Mouse (Mus musculus): Measurements from ENCODE around the gene Olfr432. TPM values are rescaled to one million over a fixed set of nuclear protein-coding genes. Genes with fewer than 3 reads are reported as not detected.

The Olfr432 gene
- polyA plus RNA-seq, 1 experiment from 2014 or later: not detected

DNA sequence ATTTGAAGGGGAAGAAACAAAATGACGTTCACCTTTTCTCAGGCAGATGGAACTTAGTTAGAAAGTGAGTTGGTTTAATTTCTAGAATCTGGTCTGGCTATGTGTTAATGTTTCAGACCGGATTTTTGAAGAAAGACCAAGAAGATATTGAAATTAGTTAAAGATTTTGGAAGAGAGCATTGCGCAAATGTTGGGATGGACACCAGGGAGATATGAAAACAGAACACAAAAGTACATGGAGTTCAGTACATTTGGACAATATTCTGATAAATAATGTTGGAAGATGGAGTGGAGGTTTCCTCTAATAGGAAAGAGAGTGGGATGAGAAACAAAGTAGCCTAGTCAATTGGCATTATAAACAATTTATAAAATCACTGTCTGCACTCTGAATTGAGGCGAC lies 2.5 kb downstream of the Olfr432 start:
- Histone ChIP-seq H3K4me2 (replicated peaks) (no peak overlapping the region), H3K36me3 (no peaks in the 10 kb centered on the region), H3K9ac (no peak overlapping the region), H3K4me3 (no peak overlapping the region), H3K27me3 (no peaks in the 10 kb centered on the region), H3K9me3 (no peaks in the 10 kb centered on the region), H3K4me1 (no peaks in the 10 kb centered on the region), H3K27ac (no peak overlapping the region)
- WGBS: 84% methylated on average over 4 of the region's 4 CpGs
- no peak for ATAC-seq (ENCODE audit: low FRiP score, low read depth)

- ATAC-seq (ENCODE audit: low FRiP score, low read depth): no peak
- Histone ChIP-seq H3K36me3 (no peaks in the 10 kb centered on the region), H3K27ac (no peak overlapping the region), H3K4me1 (no peaks in the 10 kb centered on the region), H3K27me3 (no peaks in the 10 kb centered on the region), H3K9me3 (no peaks in the 10 kb centered on the region), H3K4me2 (replicated peaks) (no peak overlapping the region), H3K4me3 (no peak overlapping the region), H3K9ac (no peak overlapping the region)
- 80% methylated on average over 5 of the region's 5 CpGs for WGBS
Measured at GRCm38 (mm10) chr1:174051931-174052536, 3.0 kb downstream of the Olfr432 start.

DNA sequence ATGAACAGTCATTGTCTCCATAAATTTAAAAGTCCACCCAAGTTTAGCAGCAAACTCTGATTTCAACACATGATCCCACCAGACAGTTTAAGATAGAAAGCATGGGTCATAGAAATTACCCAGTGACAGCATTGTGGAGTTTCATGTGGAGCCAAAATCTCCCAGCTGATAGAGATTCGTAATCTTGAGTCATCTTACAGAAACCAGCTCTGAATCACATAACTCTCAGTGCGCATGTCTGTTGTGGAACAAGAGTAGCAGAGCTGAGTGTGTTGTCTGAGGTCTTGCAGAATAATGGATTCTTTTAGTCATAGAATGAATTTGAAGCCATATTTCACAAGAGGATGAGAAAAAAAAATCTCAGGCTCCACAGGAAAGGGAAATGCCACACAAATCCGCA lies 4.0 kb downstream of the Olfr432 start:
- Histone ChIP-seq H3K9ac (no peak overlapping the region), H3K27me3 (no peaks in the 10 kb centered on the region), H3K4me2 (replicated peaks) (no peak overlapping the region), H3K4me1 (no peaks in the 10 kb centered on the region), H3K9me3 (no peaks in the 10 kb centered on the region), H3K27ac (no peak overlapping the region), H3K36me3 (no peaks in the 10 kb centered on the region), H3K4me3 (no peak overlapping the region)
- 85% methylated on average over 3 of the region's 3 CpGs for WGBS
- no peak for ATAC-seq (ENCODE audit: low FRiP score, low read depth)

GRCm38 (mm10) chr1:174055248-174055647 lies 6.2 kb downstream of the Olfr432 start:
- WGBS: 84% methylated on average over 2 of the region's 2 CpGs
- Histone ChIP-seq H3K4me3 (no peak overlapping the region), H3K9ac (no peak overlapping the region), H3K36me3 (no peaks in the 10 kb centered on the region), H3K4me1 (no peaks in the 10 kb centered on the region), H3K27me3 (no peaks in the 10 kb centered on the region), H3K27ac (no peak overlapping the region), H3K4me2 (replicated peaks) (no peak overlapping the region), H3K9me3 (no peaks in the 10 kb centered on the region)
- no peak for ATAC-seq (ENCODE audit: low FRiP score, low read depth)

GRCm38 (mm10) chr1:174066305-174066704 lies 17.3 kb downstream of the Olfr432 start, which contains the start of gene Olfr430:
Olfr430 (plus strand) TSS chr1:174066605.
- ATAC-seq (ENCODE audit: low FRiP score, low read depth): no peak
- Histone ChIP-seq H3K36me3 (no peaks in the 10 kb centered on the region), H3K9ac (no peak within 1 kb of the TSS), H3K27me3 (no peaks in the 10 kb centered on the region), H3K4me1 (no peaks in the 10 kb centered on the region), H3K9me3 (no peaks in the 10 kb centered on the region), H3K4me3 (no peak within 1 kb of the TSS), H3K27ac (no peak within 1 kb of the TSS), H3K4me2 (replicated peaks) (no peak within 1 kb of the TSS)
- WGBS: 86% methylated on average over 3 of the region's 3 CpGs

DNA sequence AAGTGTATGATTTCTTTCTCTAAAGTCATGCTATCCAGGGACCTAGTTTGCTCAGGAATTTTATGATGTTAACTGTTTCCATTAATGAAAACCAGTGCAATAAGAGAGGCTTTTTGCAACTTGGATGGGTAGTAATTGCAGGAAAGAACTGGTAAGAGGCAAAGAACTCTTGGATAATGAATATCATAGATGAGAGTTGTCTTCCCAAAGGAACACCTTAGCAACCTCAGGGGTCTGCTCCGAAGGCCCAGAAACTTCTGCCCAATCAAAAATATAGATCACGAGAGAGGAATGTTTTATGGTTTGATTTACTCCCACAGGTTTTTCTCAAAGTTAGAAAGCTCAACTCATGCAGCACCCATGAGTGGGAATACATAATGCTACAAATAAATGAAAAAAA lies 35.0 kb downstream of the Olfr432 start, which contains the start of gene Olfr429:
Olfr429 (plus strand) TSS at position 301 of the 400 bp plus-strand sequence.
- H3K27me3 ChIP-seq: no peaks in the 10 kb centered on the region
- H3K27ac ChIP-seq: no peak within 1 kb of the TSS
- H3K4me1 ChIP-seq: no peaks in the 10 kb centered on the region
- no peak for ATAC-seq (ENCODE audit: low FRiP score, low read depth)
- H3K4me3 ChIP-seq: no peak within 1 kb of the TSS
- no peak within 1 kb of the TSS for H3K4me2 ChIP-seq (replicated peaks)
- no peaks in the 10 kb centered on the region for H3K36me3 ChIP-seq
- no peak within 1 kb of the TSS for H3K9ac ChIP-seq
- no peaks in the 10 kb centered on the region for H3K9me3 ChIP-seq
- 84% methylated on average over 2 of the region's 2 CpGs for WGBS

DNA sequence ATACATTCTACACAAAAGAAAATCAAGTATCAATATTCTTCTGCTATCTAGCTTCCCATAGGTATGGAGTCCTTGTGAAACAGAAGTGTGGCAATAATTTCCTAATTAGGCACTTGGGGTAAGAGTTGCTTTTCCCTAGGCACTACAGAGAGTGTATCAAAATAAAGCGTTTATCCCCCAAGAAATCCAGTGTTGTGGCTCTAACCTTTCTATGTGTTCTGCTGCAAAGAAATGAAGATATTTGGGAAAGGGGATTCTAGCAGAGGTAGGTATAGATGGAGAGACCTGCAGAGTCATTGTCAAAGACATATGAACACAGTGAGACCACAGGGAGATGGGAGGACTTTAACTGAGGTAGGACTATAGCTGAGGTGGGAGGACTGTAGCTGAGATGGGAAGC lies 47.6 kb downstream of the Olfr432 start, which contains the start of gene Olfr427:
Olfr427 (plus strand) TSS at position 301 of the 400 bp plus-strand sequence.
- H3K4me3 ChIP-seq: no peak within 1 kb of the TSS
- H3K27ac ChIP-seq: no peak within 1 kb of the TSS
- H3K27me3 ChIP-seq: no peaks in the 10 kb centered on the region
- no peak within 1 kb of the TSS for H3K9ac ChIP-seq
- WGBS: 83% methylated on average over 1 of the region's 1 CpGs
- no peaks in the 10 kb centered on the region for H3K9me3 ChIP-seq
- no peaks in the 10 kb centered on the region for H3K36me3 ChIP-seq
- no peak within 1 kb of the TSS for H3K4me2 ChIP-seq (replicated peaks)
- H3K4me1 ChIP-seq: no peaks in the 10 kb centered on the region
- no peak for ATAC-seq (ENCODE audit: low FRiP score, low read depth)

DNA sequence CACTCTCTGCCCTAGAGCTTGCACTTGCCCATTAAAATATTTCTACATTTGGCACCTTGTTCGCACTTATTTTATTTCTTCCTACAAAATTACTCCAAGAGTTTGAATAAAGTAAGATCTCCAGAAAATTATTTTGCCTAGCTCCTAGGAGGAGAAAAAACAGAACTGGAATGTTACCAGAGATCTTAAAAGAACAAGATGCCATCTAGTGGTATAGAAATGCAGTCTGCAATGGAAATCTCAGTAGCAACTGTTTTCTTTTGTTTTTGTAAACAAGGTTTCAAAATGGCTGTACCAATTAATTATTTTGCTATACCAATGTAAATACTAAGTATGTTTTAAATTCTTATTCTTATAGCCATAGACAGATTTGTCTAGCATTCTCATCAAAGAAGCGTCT lies 54.7 kb downstream of the Olfr432 start:
- no peaks in the 10 kb centered on the region for H3K36me3 ChIP-seq
- no peak overlapping the region for H3K4me2 ChIP-seq (replicated peaks)
- H3K9ac ChIP-seq: no peak overlapping the region
- no peaks in the 10 kb centered on the region for H3K27me3 ChIP-seq
- no peak overlapping the region for H3K27ac ChIP-seq
- ATAC-seq (ENCODE audit: low FRiP score, low read depth): no peak
- no peaks in the 10 kb centered on the region for H3K9me3 ChIP-seq
- WGBS: 63% methylated on average over 2 of the region's 2 CpGs
- H3K4me1 ChIP-seq: no peaks in the 10 kb centered on the region
- no peak overlapping the region for H3K4me3 ChIP-seq

Other genes with a start within 250 kb of the Olfr432 start
- gene Ifi211, start 136.2 kb upstream of the Olfr432 start, polyA plus RNA-seq (2015; fragmentation: Nextera tagmentation; extraction: Ambion mirVana): 0.48 and 0.72 TPM in 2 replicates
- 1.1 and 1.7 TPM in 2 replicates for gene Mndal, start 106.7 kb upstream of the Olfr432 start, polyA plus RNA-seq (2015; fragmentation: Nextera tagmentation; extraction: Ambion mirVana)
- gene Ifi203, start 106.5 kb upstream of the Olfr432 start, polyA plus RNA-seq (2015; fragmentation: Nextera tagmentation; extraction: Ambion mirVana): 0.70 and 0.78 TPM in 2 replicates
- gene Ifi202b, start 66.5 kb upstream of the Olfr432 start, polyA plus RNA-seq (2015; fragmentation: Nextera tagmentation; extraction: Ambion mirVana): 0.57 and 0.60 TPM in 2 replicates
- 0.22 and 0.29 TPM in 2 replicates for gene Ifi205, start 17.4 kb upstream of the Olfr432 start, polyA plus RNA-seq (2015; fragmentation: Nextera tagmentation; extraction: Ambion mirVana)
- 0.05 TPM in 1 of 2 replicates, not detected in the other for gene Olfr433, start 8.5 kb upstream of the Olfr432 start, polyA plus RNA-seq (2015; fragmentation: Nextera tagmentation; extraction: Ambion mirVana)
- not detected in 2 replicates for gene Olfr430, start 17.4 kb downstream of the Olfr432 start, polyA plus RNA-seq (2015; fragmentation: Nextera tagmentation; extraction: Ambion mirVana)
- not detected in 2 replicates for gene Olfr429, start 35.1 kb downstream of the Olfr432 start, polyA plus RNA-seq (2015; fragmentation: Nextera tagmentation; extraction: Ambion mirVana)
- gene Olfr427, start 47.7 kb downstream of the Olfr432 start, polyA plus RNA-seq (2015; fragmentation: Nextera tagmentation; extraction: Ambion mirVana): not detected in 2 replicates
- gene Olfr231, start 72.0 kb downstream of the Olfr432 start, polyA plus RNA-seq (2015; fragmentation: Nextera tagmentation; extraction: Ambion mirVana): not detected in 2 replicates
- not detected in 2 replicates for gene Olfr424, start 82.3 kb downstream of the Olfr432 start, polyA plus RNA-seq (2015; fragmentation: Nextera tagmentation; extraction: Ambion mirVana)
- not detected in 2 replicates for gene Olfr420, start 106.4 kb downstream of the Olfr432 start, polyA plus RNA-seq (2015; fragmentation: Nextera tagmentation; extraction: Ambion mirVana)
- 0.27 and 0.59 TPM in 2 replicates for gene Spta1, start 123.6 kb downstream of the Olfr432 start, polyA plus RNA-seq (2015; fragmentation: Nextera tagmentation; extraction: Ambion mirVana)
- gene Olfr419, start 202.9 kb downstream of the Olfr432 start, polyA plus RNA-seq (2015; fragmentation: Nextera tagmentation; extraction: Ambion mirVana): not detected in 2 replicates

Data from limb, embryonic 13.5 days (tissue).